Mouse (Mus musculus) spleen, postnatal 14 days (tissue): Measurements from ENCODE around the gene Gm21294.
"Not testable (repeated sequence)": the region's sequence is repeated elsewhere in the genome, so short reads cannot be mapped to it uniquely, and the experiment has no call there.

ENCODE experiments used
- DNase-seq, 2 experiments: peaks; one replicate each; pipeline ENCODE4 v3.0.0; 2021 to 2022; ENCODE audit warnings: low spot score in 2 of 2

Gm21294 gene

GRCm38 (mm10) chrY:89052506-89052905 is at the start of gene Gm21294:
Gene Gm21294 (plus strand): TSS chrY:89052806.
- DNase-seq = not testable (repeated sequence)

DNA sequence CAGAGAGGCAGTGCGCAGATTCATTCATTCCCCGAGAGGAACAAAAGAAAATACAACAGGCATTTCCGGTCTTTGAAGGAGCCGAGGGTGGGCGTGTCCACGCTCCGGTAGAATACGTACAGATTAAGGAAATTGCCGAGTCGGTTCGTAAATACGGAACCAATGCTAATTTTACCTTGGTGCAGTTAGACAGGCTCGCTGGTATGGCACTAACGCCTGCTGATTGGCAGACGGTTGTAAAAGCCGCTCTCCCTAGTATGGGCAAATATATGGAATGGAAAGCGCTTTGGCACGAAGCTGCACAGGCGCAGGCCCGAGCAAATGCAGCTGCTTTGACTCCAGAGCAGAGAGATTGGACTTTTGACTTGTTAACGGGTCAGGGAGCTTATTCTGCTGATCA is 73.6 kb downstream of the Gm21294 start:
- peak; percentile 0 to 9 for DNase-seq
